Mouse (Mus musculus) layer of hippocampus, postnatal 14 days (tissue): ENCODE data around the gene Prb1. TPM values are rescaled to one million over a fixed set of nuclear protein-coding genes. Genes with fewer than 3 reads are reported as not detected.
"Not testable (repeated sequence)": the region's sequence is repeated elsewhere in the genome, so short reads cannot be mapped to it uniquely, and the experiment has no call there.

Experiments
- DNase-seq, 2 experiments: peaks; one replicate each; pipeline ENCODE4 v3.0.0; 2021 to 2022; ENCODE audit warnings: low spot score in 2 of 2, mixed read lengths in 1 of 2
- long read RNA-seq, 2 experiments: library from polyadenylated mRNA; stranded (forward); transcript quantifications; one replicate each; pipeline ENCODE4 v2.0.0; 2021
- total RNA-seq, 2 experiments: library from RNA; stranded (reverse); gene quantifications; 2 replicates each; pipeline ENCODE4 v1.2.3; 2021

The Prb1 gene
- total RNA-seq: not detected
- long read RNA-seq, experiment 1: 0 reads
- long read RNA-seq, experiment 2: 0 reads

DNA sequence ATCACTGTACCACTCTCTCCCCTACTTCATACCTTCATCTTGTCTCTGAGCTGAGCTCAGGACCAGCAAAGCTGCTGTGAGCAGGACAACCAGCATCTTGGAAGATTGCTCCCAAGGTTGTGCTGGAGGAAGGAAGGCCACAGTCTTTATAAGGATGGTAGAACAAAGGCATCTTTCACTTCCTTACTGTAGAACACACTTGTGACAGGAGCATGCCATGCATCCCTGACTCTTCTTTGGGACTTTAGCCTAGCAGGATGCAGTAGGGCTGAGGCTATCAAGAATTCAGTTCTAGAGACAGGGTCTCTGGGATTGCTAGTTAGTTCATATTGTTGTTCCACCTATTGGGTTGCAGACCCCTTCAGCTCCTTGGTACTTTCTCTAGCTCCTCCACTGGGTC is at the start of gene Prb1:
Prb1 (minus strand) TSS at position 101 of the 400 bp plus-strand sequence.
- not testable (repeated sequence) for DNase-seq

Other genes starting within 250 kb of the Prb1 start
- gene Prpmp5, start 104.2 kb upstream of the Prb1 start, total RNA-seq: not detected
- not detected for gene Gm8882, start 153.6 kb upstream of the Prb1 start, total RNA-seq